Mouse (Mus musculus) CD4-positive, CD25-positive, alpha-beta regulatory T cell, adult 2 months (primary cell): ENCODE measurements around the gene Dapk2.

Source experiments
- DNase-seq: peaks from one replicate; pipeline ENCODE4 v3.0.0-alpha.2; 2012; ENCODE audit warnings: low read depth, low spot score

Dapk2 gene

GRCm38 (mm10) chr9:66184572-66184971, 26.5 kb downstream of the Dapk2 start:
- no peak for DNase-seq

DNA sequence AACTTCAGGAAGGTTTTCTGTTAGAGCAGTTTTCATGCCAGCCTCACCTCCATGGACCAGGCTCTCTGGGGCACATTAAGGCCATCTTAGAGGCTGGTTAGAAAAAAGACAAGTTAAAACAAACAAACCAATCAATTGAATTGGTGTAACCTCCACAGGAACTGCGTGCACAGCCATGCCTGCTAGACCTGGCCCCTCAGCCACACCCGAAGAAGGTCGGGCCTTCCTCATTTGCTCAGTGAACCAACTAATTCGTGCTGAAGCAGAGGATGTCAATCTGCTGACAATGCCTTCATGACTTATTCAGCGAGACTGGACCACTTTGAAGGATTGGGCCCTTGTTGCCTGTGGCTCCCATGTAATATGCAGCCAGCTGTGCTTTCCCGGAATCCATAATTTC, 28.4 kb downstream of the Dapk2 start:
- no peak for DNase-seq

- DNase-seq = no peak
Measured at GRCm38 (mm10) chr9:66189026-66189425, 31.0 kb downstream of the Dapk2 start.

- no peak for DNase-seq
Measured at GRCm38 (mm10) chr9:66194003-66194402, 36.0 kb downstream of the Dapk2 start.

- DNase-seq = no peak
Measured at GRCm38 (mm10) chr9:66196561-66196960, 38.5 kb downstream of the Dapk2 start.

GRCm38 (mm10) chr9:66198533-66198932, 40.5 kb downstream of the Dapk2 start:
- no peak for DNase-seq

GRCm38 (mm10) chr9:66199657-66200410, 41.8 kb downstream of the Dapk2 start:
- no peak for DNase-seq

- DNase-seq = no peak
Measured at GRCm38 (mm10) chr9:66200411-66200789, 42.4 kb downstream of the Dapk2 start.

DNA sequence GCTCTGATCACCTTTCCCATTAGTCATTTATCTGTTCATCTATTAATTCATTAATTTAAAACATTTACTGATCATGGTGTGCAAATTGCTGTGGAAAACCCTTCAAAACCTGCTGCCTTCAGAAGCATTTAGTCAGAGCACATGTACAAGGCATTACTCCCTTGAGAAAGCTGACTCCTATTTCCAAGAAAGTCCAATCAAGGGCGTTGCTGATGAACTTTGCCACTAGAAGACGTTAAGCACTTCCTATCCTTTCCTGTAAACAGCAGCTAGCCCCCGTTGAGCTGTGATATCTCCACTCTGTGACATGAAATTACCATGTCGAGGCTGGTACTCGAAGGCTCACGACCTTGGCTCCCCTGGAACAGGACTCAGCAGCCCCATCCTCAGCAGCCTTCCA, 43.6 kb downstream of the Dapk2 start:
- DNase-seq = no peak

GRCm38 (mm10) chr9:66202463-66202862, 44.4 kb downstream of the Dapk2 start:
- no peak for DNase-seq

GRCm38 (mm10) chr9:66205702-66206101, 47.7 kb downstream of the Dapk2 start:
- no peak for DNase-seq

GRCm38 (mm10) chr9:66206825-66207224, 48.8 kb downstream of the Dapk2 start:
- no peak for DNase-seq

- no peak for DNase-seq
Measured at GRCm38 (mm10) chr9:66211420-66211819, 53.4 kb downstream of the Dapk2 start.

DNA sequence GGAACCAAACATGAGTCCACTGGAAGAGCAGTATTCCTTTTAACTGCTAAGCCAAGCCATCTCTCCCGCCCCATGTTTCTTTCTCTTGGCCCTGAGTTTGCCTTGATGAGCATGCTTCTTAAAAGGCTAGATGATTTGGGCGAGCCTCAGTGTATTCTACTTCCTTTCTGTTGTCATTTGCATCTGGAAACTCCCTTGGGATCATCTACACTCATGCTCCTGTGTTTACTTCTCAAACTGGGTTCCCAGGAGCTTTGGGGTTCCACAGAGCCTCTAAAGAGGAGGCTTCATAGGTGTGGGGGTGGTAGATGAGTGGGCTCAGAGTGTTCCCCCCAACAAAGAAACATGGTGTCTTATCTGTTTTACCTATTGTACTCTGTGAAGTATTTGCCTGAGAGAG, 54.1 kb downstream of the Dapk2 start:
- DNase-seq = no peak

GRCm38 (mm10) chr9:66212802-66213201, 54.8 kb downstream of the Dapk2 start:
- no peak for DNase-seq

DNA sequence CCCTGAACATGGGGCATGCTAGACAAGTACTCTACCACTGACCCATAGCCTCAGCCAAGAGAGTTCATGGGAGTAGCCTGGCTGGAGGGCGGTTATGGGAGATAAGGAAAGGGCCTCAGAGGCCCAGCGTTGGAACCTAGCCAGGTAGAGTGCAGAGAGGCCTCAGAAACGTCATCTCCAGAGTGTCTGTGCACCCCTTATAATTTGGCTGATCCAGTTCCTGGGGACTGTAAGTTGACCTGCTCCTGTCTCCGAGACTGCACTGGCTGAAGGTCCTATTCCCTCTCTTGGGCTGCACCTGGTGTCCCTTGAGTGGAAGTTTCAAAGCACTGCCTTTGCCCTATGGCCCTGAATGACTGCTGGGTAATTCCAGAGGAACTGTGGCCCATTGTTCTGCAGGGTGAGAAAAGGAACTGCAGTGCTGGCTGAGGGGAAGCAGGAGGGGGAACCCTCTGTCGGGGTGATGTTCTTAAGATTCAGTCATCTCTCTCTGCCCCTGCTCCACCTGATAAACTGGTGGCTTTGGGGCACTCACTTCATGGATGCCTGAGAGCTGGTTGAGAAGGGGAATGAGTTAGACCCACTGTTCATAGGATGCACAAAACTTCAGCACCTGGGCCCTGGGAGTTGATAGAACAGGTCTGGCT, 55.5 kb downstream of the Dapk2 start:
- no peak for DNase-seq

DNA sequence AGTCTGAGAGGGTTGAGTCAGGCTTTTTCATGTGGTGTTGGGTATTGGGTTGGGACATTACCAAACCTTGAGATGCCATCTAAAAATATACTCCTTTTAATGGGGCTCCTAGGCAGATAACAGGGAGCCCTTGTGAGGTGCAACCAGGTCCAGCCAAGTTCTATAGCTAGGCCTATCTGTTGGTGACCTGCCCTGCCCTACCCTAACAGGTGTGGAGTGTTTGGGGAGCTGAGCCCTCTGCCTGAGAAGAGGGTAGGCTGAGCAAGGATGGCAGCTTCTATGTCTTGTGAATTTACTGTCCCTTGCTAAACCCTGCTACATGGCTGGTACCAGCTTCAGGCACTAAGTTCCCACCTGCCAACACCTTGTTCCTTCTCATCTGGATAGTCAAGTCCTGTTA, 57.5 kb downstream of the Dapk2 start:
- DNase-seq = no peak

- DNase-seq = no peak
Measured at GRCm38 (mm10) chr9:66217970-66218369, 59.9 kb downstream of the Dapk2 start.

GRCm38 (mm10) chr9:66218917-66219725, 61.1 kb downstream of the Dapk2 start:
- no peak for DNase-seq

DNA sequence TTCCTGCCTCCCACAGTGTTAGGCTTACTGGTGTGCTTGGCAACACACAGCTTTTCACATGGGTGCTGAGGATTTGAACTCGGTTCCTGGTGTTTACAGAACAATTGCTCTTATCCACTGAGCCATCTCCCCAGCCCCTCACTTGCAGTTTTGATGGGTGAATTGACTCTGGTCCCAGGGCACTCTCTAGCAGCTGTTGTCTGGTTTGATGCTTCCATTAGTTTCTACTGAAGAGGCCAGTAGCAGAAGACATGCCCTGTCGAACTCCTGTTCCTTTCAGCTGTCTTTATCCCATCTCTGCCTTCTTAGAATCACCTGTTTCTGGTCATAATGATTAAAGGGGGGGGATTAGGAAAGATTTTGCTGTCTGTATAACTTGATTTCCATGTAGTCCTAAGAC, 65.8 kb downstream of the Dapk2 start:
- DNase-seq = no peak

DNA sequence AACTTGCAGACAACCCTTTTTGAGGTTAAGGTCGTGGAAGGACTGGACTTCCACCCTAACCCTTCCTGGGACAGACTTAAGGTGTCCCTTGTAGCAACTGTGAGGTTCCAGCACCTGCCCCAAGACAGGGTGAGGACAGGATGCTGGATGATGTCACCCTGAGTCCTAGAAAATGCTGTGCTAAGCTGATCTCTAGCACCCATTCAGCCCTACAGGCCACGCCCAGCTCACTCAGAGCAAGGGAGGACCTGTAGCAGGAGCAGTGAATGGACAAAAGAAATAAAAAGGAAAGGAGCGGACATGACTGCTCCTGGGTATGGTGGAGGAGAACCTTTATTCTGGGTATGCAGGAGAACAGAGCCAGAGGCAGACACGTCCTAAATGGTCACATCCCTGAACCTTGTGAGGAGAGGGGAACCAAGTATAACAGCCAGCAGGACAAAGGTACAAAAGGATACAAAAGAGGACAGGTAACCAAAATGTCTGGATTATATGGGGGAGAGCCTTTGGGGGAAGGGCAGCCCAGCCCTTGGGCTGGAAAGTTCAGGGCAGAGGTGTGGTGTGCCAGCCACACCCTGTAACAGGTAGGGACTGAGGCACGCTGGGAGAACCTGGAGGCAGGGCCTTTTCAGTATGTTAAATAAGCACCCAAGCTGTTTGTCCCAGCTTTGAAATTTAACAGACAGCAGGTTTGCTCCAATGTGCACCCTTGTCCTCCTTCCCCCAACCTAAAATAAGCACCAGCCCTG, 67.9 kb downstream of the Dapk2 start:
- DNase-seq = peak; percentile 17
